Mouse (Mus musculus) heart, embryonic 13.5 days (tissue): Measurements from ENCODE around the gene Ireb2. TPM values are rescaled to one million over a fixed set of nuclear protein-coding genes. Genes with fewer than 3 reads are reported as not detected.
"Not testable (repeated sequence)": the region's sequence is repeated elsewhere in the genome, so short reads cannot be mapped to it uniquely, and the experiment has no call there.

Experiments used
- ATAC-seq: fragments of 200-750 bp; cut with Nextera tagmentation; 2 replicates; pipeline ENCODE4 v1.8.0; 2017; ENCODE audit warnings: moderate TSS enrichment; ENCODE audit not compliant: insufficient number of reproducible peaks, low FRiP score, low TSS enrichment; ENCODE audit errors: extremely low read depth
- H3K27ac ChIP-seq: fragments of 300-500 bp; sonication (generic); replicated peaks from 2 replicates; pipeline ENCODE4 v1.5.1; 2015; ENCODE audit warnings: moderate library complexity, mild to moderate bottlenecking, inconsistent platforms
- H3K27me3 ChIP-seq: fragments of 300-500 bp; sonication (generic); replicated peaks from 2 replicates; pipeline ENCODE4 v1.6.1; 2015; ENCODE audit warnings: mild to moderate bottlenecking, inconsistent platforms
- H3K36me3 ChIP-seq: fragments of 300-500 bp; sonication (generic); 2 replicates; pipeline ENCODE4 v1.6.1; 2015; ENCODE audit warnings: mild to moderate bottlenecking, inconsistent platforms
- H3K4me1 ChIP-seq: fragments of 300-500 bp; sonication (generic); 2 replicates; pipeline ENCODE4 v1.6.1; 2015; ENCODE audit warnings: inconsistent platforms
- H3K4me2 ChIP-seq: fragments of 300-500 bp; sonication (generic); 2 replicates; pipeline ENCODE4 v1.6.1; 2015; ENCODE audit warnings: inconsistent platforms, mild to moderate bottlenecking, moderate library complexity
- H3K4me3 ChIP-seq: fragments of 300-500 bp; sonication (generic); 2 replicates; pipeline ENCODE4 v1.5.1; 2015; ENCODE audit warnings: moderate library complexity, mild to moderate bottlenecking, inconsistent platforms
- H3K9ac ChIP-seq: fragments of 300-500 bp; sonication (generic); 2 replicates; pipeline ENCODE4 v1.6.1; 2015; ENCODE audit warnings: inconsistent platforms, mild to moderate bottlenecking, moderate library complexity
- H3K9me3 ChIP-seq: fragments of 300-500 bp; sonication (generic); 2 replicates; pipeline ENCODE4 v1.6.1; 2016; ENCODE audit warnings: inconsistent platforms
- WGBS: fragments of 180-500 bp; shearing (Covaris S2); methylation state at CpG from one replicate; pipeline ENCODE4 v1.1.7; 2015; ENCODE audit warnings: mixed read lengths; 5-methylcytosine and 5-hydroxymethylcytosine counted together
- polyA plus RNA-seq: library from polyadenylated mRNA; unstranded; fragments of >200 nt; fragmentation: Nextera tagmentation; extraction: Ambion mirVana; gene quantifications from 2 replicates; pipeline ENCODE4 v1.2.1, GENCODE M21; 2015

The Ireb2 gene
- polyA plus RNA-seq, 1 experiment from 2014 or later: 19.7 TPM

DNA sequence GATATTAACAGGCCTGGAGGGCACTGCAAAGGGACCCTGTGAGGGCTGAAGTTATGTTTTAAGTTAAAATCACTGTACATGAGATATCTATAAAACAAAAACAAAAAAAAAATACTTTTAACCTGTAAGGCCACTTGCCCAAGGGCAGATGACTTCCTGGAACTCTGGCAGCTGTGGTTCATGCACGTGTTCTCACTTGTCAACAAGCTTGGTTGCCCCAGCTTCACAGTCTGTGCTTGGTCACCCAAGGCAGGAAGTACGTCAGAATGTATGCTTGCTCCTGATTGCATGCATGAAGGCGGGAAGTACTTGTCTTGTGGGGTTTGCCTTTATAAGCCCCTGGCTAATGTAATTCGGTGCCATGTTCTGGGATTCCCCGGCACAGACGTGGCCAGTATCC, 19.7 kb upstream of the Ireb2 start:
- Histone ChIP-seq H3K4me3 (no peak overlapping the region), H3K9me3 (no peaks in the 10 kb centered on the region), H3K4me1 (no peaks in the 10 kb centered on the region), H3K27me3 (no peaks in the 10 kb centered on the region), H3K4me2 (no peak overlapping the region), H3K36me3 (no peaks in the 10 kb centered on the region), H3K9ac (no peak overlapping the region), H3K27ac (no peak overlapping the region)
- 67% methylated on average over 6 of the region's 6 CpGs for WGBS
- no peak for ATAC-seq

DNA sequence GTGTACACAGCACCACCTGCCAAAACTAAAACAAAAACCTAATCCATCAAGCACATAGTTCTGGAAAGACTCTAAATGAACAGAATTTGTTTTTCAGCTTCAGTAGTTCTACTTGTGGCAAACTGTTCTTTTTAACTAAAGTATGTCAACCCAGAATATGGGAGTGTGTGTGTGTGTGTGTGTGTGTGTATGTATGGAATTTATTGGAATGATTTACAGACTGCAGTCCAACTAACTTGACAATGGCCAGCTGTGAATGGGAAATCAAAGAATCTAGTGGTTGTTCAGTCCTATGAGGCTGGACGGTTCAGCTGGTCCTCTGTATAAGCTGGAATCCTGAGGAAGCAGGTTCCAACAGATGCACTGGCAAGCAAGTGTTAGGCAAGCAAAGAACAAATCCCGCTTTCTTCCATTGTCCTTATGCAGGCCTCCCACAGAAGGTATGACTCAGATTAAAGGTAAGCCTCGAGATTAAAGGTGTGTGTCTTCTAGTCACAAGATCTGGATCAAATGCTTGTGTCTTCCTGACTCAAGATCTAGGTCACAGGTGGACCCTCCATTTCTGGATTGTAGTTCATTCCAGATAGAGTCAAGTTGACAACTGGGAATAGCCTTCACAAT, 18.9 kb upstream of the Ireb2 start:
- Histone ChIP-seq H3K27ac (no peak overlapping the region), H3K36me3 (no peaks in the 10 kb centered on the region), H3K4me1 (no peaks in the 10 kb centered on the region), H3K9ac (no peak overlapping the region), H3K4me3 (no peak overlapping the region), H3K4me2 (no peak overlapping the region), H3K9me3 (no peaks in the 10 kb centered on the region), H3K27me3 (no peaks in the 10 kb centered on the region)
- no peak for ATAC-seq
- 72% methylated on average over 3 of the region's 3 CpGs for WGBS

DNA sequence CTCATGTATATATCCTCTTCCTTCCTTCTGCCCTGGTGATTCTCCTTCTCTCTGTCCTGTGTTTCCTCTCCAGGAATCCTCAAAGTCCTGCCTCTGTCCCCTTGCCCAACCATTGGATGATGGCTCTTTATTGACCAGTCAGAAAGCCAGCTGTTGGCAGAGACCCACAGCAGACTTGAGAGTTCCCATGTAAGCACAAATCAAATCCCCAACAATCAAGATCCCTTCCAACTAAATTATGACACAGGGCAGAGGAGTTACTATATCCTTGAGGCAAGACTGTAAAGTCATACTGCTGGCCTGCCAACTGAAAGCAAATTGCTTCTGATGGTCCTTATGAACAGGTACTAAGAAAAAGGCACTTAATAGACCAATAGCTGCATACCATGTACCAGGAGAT, 15.4 kb upstream of the Ireb2 start:
- Histone ChIP-seq H3K9me3 (no peaks in the 10 kb centered on the region), H3K4me2 (no peak overlapping the region), H3K9ac (no peak overlapping the region), H3K27ac (no peak overlapping the region), H3K36me3 (no peaks in the 10 kb centered on the region), H3K4me3 (no peak overlapping the region), H3K4me1 (no peaks in the 10 kb centered on the region), H3K27me3 (0 out of 2 replicates have a peak, but pooled peaks cover 3% of the 10 kb centered on the region)
- ATAC-seq: no peak

DNA sequence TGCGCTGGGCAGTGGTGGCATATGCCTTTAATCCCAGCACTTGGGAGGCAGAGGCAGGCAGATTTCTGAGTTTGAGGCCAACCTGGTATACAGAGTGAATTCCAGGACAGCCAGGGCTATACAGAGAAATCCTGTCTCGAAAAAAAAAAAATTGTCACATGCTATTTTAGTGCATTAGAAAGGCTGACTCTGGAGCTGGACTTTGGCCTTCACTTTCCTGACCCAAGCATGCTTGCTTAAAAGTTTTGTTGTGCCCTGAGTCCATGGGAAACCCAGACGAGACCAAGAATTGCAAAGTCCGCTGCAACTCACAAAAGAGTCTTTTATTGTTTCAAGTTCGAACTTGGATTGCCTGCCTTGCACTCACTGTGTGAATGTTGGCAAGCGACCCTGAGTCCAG, 10.6 kb upstream of the Ireb2 start:
- 75% methylated on average over 6 of the region's 6 CpGs for WGBS
- not testable (repeated sequence) for H3K27ac ChIP-seq, ATAC-seq, H3K9me3 ChIP-seq, H3K9ac ChIP-seq, H3K4me3 ChIP-seq, H3K27me3 ChIP-seq, H3K4me1 ChIP-seq, H3K4me2 ChIP-seq, H3K36me3 ChIP-seq

DNA sequence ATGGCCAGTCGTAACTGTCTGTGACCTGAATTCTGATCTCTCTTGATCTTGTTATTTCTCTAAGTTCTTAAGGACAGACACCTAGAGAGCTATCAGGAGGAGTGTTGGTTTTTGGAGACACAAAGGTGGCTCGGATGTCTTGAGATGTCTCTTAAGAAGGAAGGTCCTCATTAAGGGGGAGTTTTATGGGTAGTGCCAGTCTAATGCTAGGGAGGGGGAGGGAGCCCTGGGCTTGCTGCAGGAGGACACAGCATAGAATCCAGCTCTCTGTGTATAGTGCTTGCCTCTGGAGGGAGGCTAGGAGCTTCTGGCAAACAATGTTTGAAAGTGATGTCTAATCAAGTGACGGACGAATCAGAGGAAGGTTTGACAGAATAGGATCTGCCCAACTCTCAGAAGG, 10.0 kb upstream of the Ireb2 start:
- no peaks in the 10 kb centered on the region for H3K9me3 ChIP-seq
- H3K4me1 ChIP-seq: no peaks in the 10 kb centered on the region
- no peak overlapping the region for H3K27ac ChIP-seq
- 64% methylated on average over 4 of the region's 4 CpGs for WGBS
- H3K4me3 ChIP-seq: no peak overlapping the region
- no peak overlapping the region for H3K4me2 ChIP-seq
- no peaks in the 10 kb centered on the region for H3K36me3 ChIP-seq
- 0 out of 2 replicates have a peak, but pooled peaks cover 3% of the 10 kb centered on the region for H3K27me3 ChIP-seq
- H3K9ac ChIP-seq: no peak overlapping the region
- ATAC-seq: no peak

DNA sequence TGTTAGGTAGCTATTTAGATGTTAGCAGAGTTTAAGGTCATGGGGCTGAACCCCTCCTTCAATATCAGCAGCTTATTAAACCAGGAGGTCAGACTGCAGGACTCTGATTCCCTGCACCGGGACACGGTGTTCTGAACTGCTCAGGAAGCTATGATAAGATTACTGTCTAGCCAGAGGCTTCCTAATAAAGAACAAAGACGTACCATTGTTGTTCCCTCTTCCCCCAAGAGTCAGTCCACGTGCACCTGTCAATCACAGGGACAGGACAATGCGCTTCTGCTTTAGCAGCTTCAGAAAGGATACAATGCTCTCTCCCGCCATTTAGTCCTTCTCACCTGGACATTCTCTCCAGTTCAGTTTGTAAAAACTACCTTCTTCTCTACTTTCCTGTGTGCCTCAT, 8.0 kb upstream of the Ireb2 start:
- WGBS: 19% methylated on average over 6 of the region's 6 CpGs

DNA sequence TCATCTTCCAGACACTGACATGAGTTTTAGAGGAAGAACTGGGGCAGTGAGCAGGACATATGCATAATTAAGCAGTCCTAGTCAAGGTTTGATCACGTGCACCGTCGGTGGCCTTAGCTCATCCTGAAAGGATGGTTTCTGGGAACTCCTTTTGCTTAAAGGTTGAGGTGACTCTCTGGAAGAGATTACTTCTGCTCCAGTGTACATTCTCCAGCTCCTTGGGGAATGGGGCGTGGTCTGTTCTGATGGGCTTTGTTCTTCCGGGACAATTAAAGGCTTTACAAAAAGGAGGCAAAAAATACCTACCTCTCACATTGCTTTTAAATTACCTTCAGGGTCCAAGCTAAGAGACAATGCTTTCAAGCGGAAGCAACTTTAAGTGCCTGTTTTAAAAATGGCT, 7.5 kb upstream of the Ireb2 start:
- Histone ChIP-seq H3K36me3 (no peaks in the 10 kb centered on the region), H3K4me2 (no peak overlapping the region), H3K4me3 (no peak overlapping the region), H3K9me3 (no peaks in the 10 kb centered on the region), H3K27ac (no peak overlapping the region), H3K4me1 (no peaks in the 10 kb centered on the region), H3K27me3 (no peaks in the 10 kb centered on the region), H3K9ac (no peak overlapping the region)
- WGBS: 79% methylated on average over 6 of the region's 6 CpGs
- no peak for ATAC-seq

More for the DNA sequence above, 8.0 kb upstream of the Ireb2 start:
- H3K27ac ChIP-seq: no peak overlapping the region
- no peak overlapping the region for H3K4me2 ChIP-seq
- H3K27me3 ChIP-seq: no peaks in the 10 kb centered on the region
- no peak for ATAC-seq
- H3K36me3 ChIP-seq: no peaks in the 10 kb centered on the region
- no peaks in the 10 kb centered on the region for H3K4me1 ChIP-seq
- no peaks in the 10 kb centered on the region for H3K9me3 ChIP-seq
- no peak overlapping the region for H3K4me3 ChIP-seq
- no peak overlapping the region for H3K9ac ChIP-seq

DNA sequence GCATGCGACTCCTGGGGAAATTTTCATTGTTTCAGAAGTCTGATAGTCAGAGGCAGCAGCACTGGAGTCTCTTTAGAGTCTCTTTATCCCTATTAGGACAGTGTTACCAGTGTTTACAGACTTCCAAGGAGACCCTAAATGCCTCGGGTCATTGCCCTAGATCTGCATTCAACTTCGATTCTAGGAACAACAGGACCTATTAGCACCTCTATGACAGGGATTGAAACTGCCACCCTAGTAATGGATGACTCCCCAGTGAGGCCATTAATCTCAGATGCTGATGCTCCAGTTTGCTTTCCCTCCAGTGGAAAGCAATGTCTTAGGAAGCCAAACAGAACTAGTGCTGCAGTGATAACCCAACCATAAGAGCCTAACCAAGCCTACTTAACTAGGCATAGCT, 6.1 kb upstream of the Ireb2 start:
- H3K9ac ChIP-seq: no peak overlapping the region
- H3K4me2 ChIP-seq: no peak overlapping the region
- H3K9me3 ChIP-seq: no peaks in the 10 kb centered on the region
- ATAC-seq: no peak
- H3K27me3 ChIP-seq: no peaks in the 10 kb centered on the region
- H3K4me1 ChIP-seq: no peaks in the 10 kb centered on the region
- H3K4me3 ChIP-seq: no peak overlapping the region
- H3K36me3 ChIP-seq: no peaks in the 10 kb centered on the region
- WGBS: 44% methylated on average over 3 of the region's 3 CpGs
- no peak overlapping the region for H3K27ac ChIP-seq

DNA sequence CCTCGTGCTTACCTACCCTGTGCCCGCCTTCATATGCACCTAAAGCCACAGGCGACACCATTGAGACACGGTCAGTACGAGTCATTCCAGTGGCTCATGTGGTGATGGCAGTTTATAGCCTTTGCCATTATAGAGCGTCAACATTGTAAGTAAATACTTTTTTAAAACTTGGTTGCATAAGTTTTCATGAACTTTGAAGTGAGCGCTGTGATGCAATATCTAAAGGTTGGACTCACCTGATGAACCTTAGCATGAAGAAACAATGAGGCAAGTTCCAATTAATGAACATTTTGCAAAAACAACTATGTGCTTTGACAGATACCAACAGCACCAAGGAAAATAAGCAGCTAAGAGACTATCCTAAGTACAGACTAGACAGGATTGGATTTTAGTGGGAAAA, 3.1 kb upstream of the Ireb2 start:
- no peak for ATAC-seq
- no peak overlapping the region for H3K9ac ChIP-seq
- no peaks in the 10 kb centered on the region for H3K27me3 ChIP-seq
- H3K4me1 ChIP-seq: peaks cover 15% of the 10 kb centered on the region
- H3K27ac ChIP-seq: no peak overlapping the region
- H3K36me3 ChIP-seq: peaks cover 4% of the 10 kb centered on the region
- WGBS: 79% methylated on average over 7 of the region's 7 CpGs
- H3K4me2 ChIP-seq: no peak overlapping the region
- H3K4me3 ChIP-seq: no peak overlapping the region
- no peaks in the 10 kb centered on the region for H3K9me3 ChIP-seq

DNA sequence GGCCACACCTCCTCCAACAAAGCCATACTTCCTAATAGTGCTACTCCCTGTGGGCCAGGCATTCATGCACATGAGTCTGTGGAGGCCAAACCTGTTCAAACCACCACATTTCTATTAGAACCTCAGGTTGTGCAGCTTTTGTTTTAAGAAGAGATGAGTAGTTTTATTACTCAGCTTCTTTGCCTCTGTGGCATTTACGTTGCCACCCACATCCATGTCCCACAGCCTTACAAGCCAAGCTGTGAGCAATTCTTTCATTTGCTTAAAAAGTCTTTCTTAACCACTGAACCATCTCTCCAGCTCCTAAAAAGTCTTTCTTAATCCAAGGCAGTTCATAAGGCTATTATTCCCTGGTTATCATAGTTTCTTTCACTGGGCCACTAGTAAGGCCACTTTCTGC, 15.2 kb downstream of the Ireb2 start:
- Histone ChIP-seq H3K4me2 (no peak overlapping the region), H3K4me1 (no peaks in the 10 kb centered on the region), H3K36me3 (peaks cover 72% of the 10 kb centered on the region), H3K9me3 (no peaks in the 10 kb centered on the region), H3K27me3 (no peaks in the 10 kb centered on the region), H3K27ac (no peak overlapping the region), H3K9ac (no peak overlapping the region), H3K4me3 (no peak overlapping the region)
- no peak for ATAC-seq
- WGBS: 94% methylated on average over 1 of the region's 1 CpGs

DNA sequence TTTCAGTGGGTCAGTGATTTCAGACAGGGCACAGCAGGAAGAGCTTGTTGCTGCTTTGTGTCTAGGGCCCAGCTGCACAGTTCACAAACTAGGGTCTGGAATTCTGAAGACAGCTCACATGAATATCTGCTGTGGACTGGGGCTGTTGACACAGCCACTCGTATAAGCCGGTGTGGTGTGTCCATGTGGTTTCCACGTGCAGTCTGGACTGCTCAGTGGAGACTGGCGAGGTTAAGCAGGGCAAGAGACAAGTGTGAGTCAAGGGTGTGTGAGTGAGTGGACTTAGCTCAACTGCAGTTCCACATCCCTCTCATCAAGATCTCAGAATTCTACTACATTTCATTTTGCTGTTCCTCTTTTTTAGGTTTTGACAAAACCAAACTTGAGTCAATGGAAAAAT, 28.5 kb downstream of the Ireb2 start:
- no peak overlapping the region for H3K9ac ChIP-seq
- H3K9me3 ChIP-seq: no peaks in the 10 kb centered on the region
- H3K36me3 ChIP-seq: peaks cover 80% of the 10 kb centered on the region
- no peak overlapping the region for H3K4me3 ChIP-seq
- no peak overlapping the region for H3K27ac ChIP-seq
- no peaks in the 10 kb centered on the region for H3K4me1 ChIP-seq
- no peak overlapping the region for H3K4me2 ChIP-seq
- WGBS: 66% methylated on average over 4 of the region's 4 CpGs
- no peak for ATAC-seq
- no peaks in the 10 kb centered on the region for H3K27me3 ChIP-seq

DNA sequence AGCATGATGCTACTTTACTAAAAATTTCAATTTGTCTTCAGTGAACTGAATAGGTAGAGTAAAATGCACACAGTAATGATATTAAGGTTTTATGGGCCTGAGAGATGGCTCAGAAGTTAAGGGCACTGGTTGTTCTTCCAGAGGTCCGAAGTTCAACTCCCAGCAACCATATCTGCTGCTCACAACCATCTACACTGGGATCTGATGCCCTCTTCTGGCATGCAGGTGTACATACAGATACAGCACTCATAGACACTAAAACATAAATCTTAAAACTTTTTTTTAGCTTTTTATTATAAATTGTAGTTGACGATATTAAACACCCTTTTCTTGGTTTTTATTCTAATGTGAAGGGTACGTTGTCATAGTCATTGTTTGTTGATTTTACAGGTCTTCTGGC, 33.5 kb downstream of the Ireb2 start:
- ATAC-seq: no peak
- no peak overlapping the region for H3K4me3 ChIP-seq
- no peaks in the 10 kb centered on the region for H3K27me3 ChIP-seq
- H3K9ac ChIP-seq: no peak overlapping the region
- 91% methylated on average over 3 of the region's 3 CpGs for WGBS
- no peak overlapping the region for H3K4me2 ChIP-seq
- no peaks in the 10 kb centered on the region for H3K9me3 ChIP-seq
- H3K36me3 ChIP-seq: peaks cover 86% of the 10 kb centered on the region
- H3K27ac ChIP-seq: no peak overlapping the region
- H3K4me1 ChIP-seq: no peaks in the 10 kb centered on the region
